Mouse (Mus musculus): Measurements from ENCODE around the gene 2310034G01Rik.

DNA sequence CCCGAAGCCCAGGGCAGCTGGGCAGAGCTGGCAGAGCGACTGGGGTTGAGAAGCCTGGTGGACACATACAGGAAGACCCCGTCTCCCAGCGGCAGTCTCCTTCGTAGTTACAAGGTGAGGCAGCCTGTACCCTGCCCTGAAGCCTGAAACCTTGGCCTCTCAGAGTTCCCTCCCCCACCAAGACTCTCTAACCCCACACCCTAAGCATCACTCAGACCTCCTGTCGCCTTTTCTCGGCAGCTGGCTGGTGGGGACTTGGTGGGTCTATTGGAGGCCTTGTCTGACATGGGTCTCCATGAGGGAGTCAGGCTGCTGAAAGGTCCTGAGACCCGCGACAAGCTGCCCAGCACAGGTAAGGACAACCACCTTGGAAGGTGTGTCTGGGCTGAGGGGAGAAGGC, 38.8 kb downstream of the 2310034G01Rik start:
- TF ChIP-seq CTCF (conservative IDR thresholded peaks at IDR 0.05; ENCODE audit: insufficient read depth, insufficient read length, low read depth, low read length) (no peak), POLR2A (IDR thresholded peaks at IDR 0.05; ENCODE audit: low read depth, low read length) (no peak)

All from kidney, adult 2 months (tissue).